Mouse (Mus musculus) layer of hippocampus, postnatal 10 days (tissue): ENCODE measurements around the gene Patz1. TPM values are rescaled to one million over a fixed set of nuclear protein-coding genes. Genes with fewer than 3 reads are reported as not detected.

Source experiments
- DNase-seq, 2 experiments: peaks; one replicate each; pipeline ENCODE4 v3.0.0; 2021; ENCODE audit warnings: low spot score in 2 of 2
- total RNA-seq, 2 experiments: library from RNA; stranded (reverse); gene quantifications; 2 replicates each; pipeline ENCODE4 v1.2.3; 2021

Patz1 gene
- total RNA-seq, 2 experiments from 2014 or later: 54.0 to 57.7 TPM

- DNase-seq: no peak
These were observed 41.3 kb downstream of the Patz1 start, which contains the start of gene Pik3ip1 for GRCm38 (mm10) chr11:3329891-3330451. TSS of gene Pik3ip1 (plus strand) at chr11:3330401.

GRCm38 (mm10) chr11:3330566-3330965 is 41.9 kb downstream of the Patz1 start:
- peak; percentile 88 to 89 for DNase-seq

- no peak for DNase-seq
These were observed 42.5 kb downstream of the Patz1 start for GRCm38 (mm10) chr11:3330991-3331750.

- peak; percentile 89 to 92 for DNase-seq
These were observed 43.3 kb downstream of the Patz1 start for GRCm38 (mm10) chr11:3331756-3332642.

- DNase-seq: no peak
These were observed 44.5 kb downstream of the Patz1 start for GRCm38 (mm10) chr11:3333111-3333695.

- DNase-seq: no peak
These were observed 45.6 kb downstream of the Patz1 start for GRCm38 (mm10) chr11:3334141-3334710.

GRCm38 (mm10) chr11:3334711-3335316 is 46.1 kb downstream of the Patz1 start:
- no peak for DNase-seq

GRCm38 (mm10) chr11:3335651-3336216 is 47.1 kb downstream of the Patz1 start:
- no peak for DNase-seq

- DNase-seq: no peak
These were observed 47.9 kb downstream of the Patz1 start for GRCm38 (mm10) chr11:3336602-3337001.

- peak; percentile 65 to 66 for DNase-seq
These were observed 48.7 kb downstream of the Patz1 start for GRCm38 (mm10) chr11:3337173-3337955.

- DNase-seq: no peak
These were observed 49.3 kb downstream of the Patz1 start for GRCm38 (mm10) chr11:3337961-3338360.

- no peak for DNase-seq
These were observed 52.8 kb downstream of the Patz1 start for GRCm38 (mm10) chr11:3341476-3341875.

- no peak for DNase-seq
These were observed 56.2 kb downstream of the Patz1 start for GRCm38 (mm10) chr11:3344916-3345315.

GRCm38 (mm10) chr11:3346351-3346750 is 57.7 kb downstream of the Patz1 start:
- no peak for DNase-seq

- DNase-seq: peak; percentile 87
These were observed 58.6 kb downstream of the Patz1 start for GRCm38 (mm10) chr11:3347091-3347834.

GRCm38 (mm10) chr11:3347835-3348195 is 59.1 kb downstream of the Patz1 start:
- DNase-seq: no peak

- DNase-seq: no peak
These were observed 60.1 kb downstream of the Patz1 start for GRCm38 (mm10) chr11:3348576-3349342.

- DNase-seq: no peak
These were observed 60.6 kb downstream of the Patz1 start for GRCm38 (mm10) chr11:3349343-3349695.
